In the genomic region with DNA sequence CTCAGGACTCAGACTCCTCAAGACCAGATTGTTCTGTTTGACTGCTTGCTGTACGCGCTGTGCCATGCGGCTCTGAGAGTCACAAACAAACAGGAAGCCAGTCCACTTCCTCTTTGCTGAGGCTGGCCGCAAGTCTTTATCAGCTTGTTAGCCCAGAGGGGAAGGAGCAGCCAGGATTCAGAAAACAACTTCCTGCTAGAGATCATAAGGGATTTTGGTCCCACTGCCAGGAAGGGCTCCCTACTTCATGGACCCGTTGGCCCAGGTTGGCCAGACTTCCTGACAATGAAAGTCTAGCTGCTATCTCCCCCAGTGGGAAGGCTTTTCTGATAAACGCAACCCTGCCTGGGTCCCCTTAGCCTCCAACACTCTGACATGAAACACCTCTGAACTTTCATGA, we compare ENCODE assay signal across 8 mouse cellular contexts. TPM values are rescaled to one million over a fixed set of nuclear protein-coding genes. Genes with fewer than 3 reads are reported as not detected.
DNase-seq lines count a peak whose midpoint lies in the region; ATAC-seq lines count a peak whose summit lies in the region.

No protein-coding gene starts in this region.

- peak overlapping the region; percentile 76 for H3K4me2 ChIP-seq in liver, embryonic 15.5 days
- H3K4me2 ChIP-seq in forebrain, embryonic 13.5 days = no peak overlapping the region

- H3K4me3 ChIP-seq in embryonic facial prominence, embryonic 10.5 days = no peak overlapping the region
- peak overlapping the region; percentile 34 for H3K4me3 ChIP-seq in liver, embryonic 15.5 days (replicated peaks)
- no peak overlapping the region for H3K4me3 ChIP-seq in forebrain, embryonic 13.5 days

- peaks cover 35% of the 10 kb centered on the region for H3K4me1 ChIP-seq in embryonic facial prominence, embryonic 10.5 days
- peaks cover 64% of the 10 kb centered on the region for H3K4me1 ChIP-seq in liver, embryonic 15.5 days (replicated peaks)
- H3K4me1 ChIP-seq in forebrain, embryonic 13.5 days = no peaks in the 10 kb centered on the region

- H3K27me3 ChIP-seq in embryonic facial prominence, embryonic 10.5 days (replicated peaks; ENCODE audit: low read depth, poor library complexity, severe bottlenecking) = no peaks in the 10 kb centered on the region
- H3K27me3 ChIP-seq in liver, embryonic 15.5 days = no peaks in the 10 kb centered on the region
- H3K27me3 ChIP-seq in forebrain, embryonic 13.5 days = no peaks in the 10 kb centered on the region

- no peaks in the 10 kb centered on the region for H3K9me3 ChIP-seq in embryonic facial prominence, embryonic 10.5 days
- H3K9me3 ChIP-seq in liver, embryonic 15.5 days (replicated peaks) = no peaks in the 10 kb centered on the region
- no peaks in the 10 kb centered on the region for H3K9me3 ChIP-seq in forebrain, embryonic 13.5 days (replicated peaks)

- no peaks in the 10 kb centered on the region for H3K36me3 ChIP-seq in embryonic facial prominence, embryonic 10.5 days (replicated peaks)
- no peaks in the 10 kb centered on the region for H3K36me3 ChIP-seq in liver, embryonic 15.5 days (replicated peaks)
- H3K36me3 ChIP-seq in forebrain, embryonic 13.5 days (ENCODE audit: poor library complexity, severe bottlenecking) = no peaks in the 10 kb centered on the region

- H3K9ac ChIP-seq in liver, embryonic 15.5 days = peak overlapping the region; percentile 50
- no peak overlapping the region for H3K9ac ChIP-seq in forebrain, embryonic 13.5 days

- peak overlapping the region; percentile 31; the same call in 1 of the 2 replicates for H3K27ac ChIP-seq in embryonic facial prominence, embryonic 10.5 days (replicated peaks)
- H3K27ac ChIP-seq in liver, embryonic 15.5 days (replicated peaks) = peak overlapping the region; percentile 92
- H3K27ac ChIP-seq in forebrain, embryonic 13.5 days = no peak overlapping the region

- peak; percentile 46 for DNase-seq in layer of hippocampus, adult 11-12 months (ENCODE audit: low spot score)
- DNase-seq in layer of hippocampus, adult 9-10 months (ENCODE audit: low spot score) = no peak
- no peak for DNase-seq in embryonic facial prominence, embryonic 10.5 days (ENCODE audit: low spot score)
- peak; percentile 64 to 68 for DNase-seq in spleen, postnatal 10 days (ENCODE audit: low spot score in 2 of 2)
- no peak for DNase-seq in ovary, postnatal 36 days (ENCODE audit: low spot score)

- 57% methylated on average over 6 of the region's 6 CpGs for WGBS in embryonic facial prominence, embryonic 10.5 days
- WGBS in liver, embryonic 15.5 days (ENCODE audit: insufficient replicate concordance) = 7% methylated on average over 6 of the region's 6 CpGs
- WGBS in forebrain, embryonic 13.5 days = 89% methylated on average over 6 of the region's 6 CpGs

- peak; percentile 77 for ATAC-seq in inflammation-experienced regulatory T-cells, adult 6 months
- ATAC-seq in liver, embryonic 15.5 days (ENCODE audit: insufficient read depth) = peak; percentile 40
- ATAC-seq in forebrain, embryonic 13.5 days = no peak

RNA-seq across cellular contexts. Expression of a gene that starts 21.8 kb away (rescaled TPM):
- polyA plus RNA-seq in embryonic facial prominence, embryonic 10.5 days (2016; fragmentation: Nextera tagmentation; extraction: Ambion mirVana) = 309 and 312 TPM in 2 replicates
- 100 to 1,000 TPM; 114 to 161 (median 126) TPM for polyA plus RNA-seq in inflammation-experienced regulatory T-cells, adult 6 months (2017; shearing (Covaris generic))
- 113 and 129 TPM in 2 replicates for polyA plus RNA-seq in liver, embryonic 15.5 days (2015; fragmentation: Nextera tagmentation; extraction: Ambion mirVana)
- polyA plus RNA-seq in forebrain, embryonic 13.5 days (2015; fragmentation: Nextera tagmentation; extraction: Ambion mirVana) = 187 and 188 TPM in 2 replicates

RNA-seq across cellular contexts. Expression of a gene that starts 24.0 kb away (rescaled TPM):
- 19.5 and 20.3 TPM in 2 replicates for polyA plus RNA-seq in embryonic facial prominence, embryonic 10.5 days (2016; fragmentation: Nextera tagmentation; extraction: Ambion mirVana)
- 10 to 100 TPM in 2 of 3 experiments, 1 to 10 TPM in 1; 5.3 to 13.4 (median 11.7) TPM for polyA plus RNA-seq in inflammation-experienced regulatory T-cells, adult 6 months (2017; shearing (Covaris generic))
- 5.5 and 6.2 TPM in 2 replicates for polyA plus RNA-seq in liver, embryonic 15.5 days (2015; fragmentation: Nextera tagmentation; extraction: Ambion mirVana)
- 27.9 and 32.2 TPM in 2 replicates for polyA plus RNA-seq in forebrain, embryonic 13.5 days (2015; fragmentation: Nextera tagmentation; extraction: Ambion mirVana)

RNA-seq across cellular contexts. Expression of a gene that starts 34.9 kb away (rescaled TPM):
- 1.9 and 2.2 TPM in 2 replicates for polyA plus RNA-seq in embryonic facial prominence, embryonic 10.5 days (2016; fragmentation: Nextera tagmentation; extraction: Ambion mirVana)
- polyA plus RNA-seq in inflammation-experienced regulatory T-cells, adult 6 months (2017; shearing (Covaris generic)) = 1 to 10 TPM; 2.7 to 6.6 (median 6.6) TPM
- polyA plus RNA-seq in liver, embryonic 15.5 days (2015; fragmentation: Nextera tagmentation; extraction: Ambion mirVana) = 0.28 and 0.29 TPM in 2 replicates
- polyA plus RNA-seq in forebrain, embryonic 13.5 days (2015; fragmentation: Nextera tagmentation; extraction: Ambion mirVana) = 1.4 and 2.0 TPM in 2 replicates

Comparison
In these comparisons a context has a peak if more than half of its experiments do, and no peak if none do; other contexts are left out.
1. DNase-seq: peak in layer of hippocampus, adult 11-12 months (single experiment) and spleen, postnatal 10 days (2 of 2); none in layer of hippocampus, adult 9-10 months (single experiment), embryonic facial prominence, embryonic 10.5 days (single experiment) and ovary, postnatal 36 days (single experiment).